In the genomic region with DNA sequence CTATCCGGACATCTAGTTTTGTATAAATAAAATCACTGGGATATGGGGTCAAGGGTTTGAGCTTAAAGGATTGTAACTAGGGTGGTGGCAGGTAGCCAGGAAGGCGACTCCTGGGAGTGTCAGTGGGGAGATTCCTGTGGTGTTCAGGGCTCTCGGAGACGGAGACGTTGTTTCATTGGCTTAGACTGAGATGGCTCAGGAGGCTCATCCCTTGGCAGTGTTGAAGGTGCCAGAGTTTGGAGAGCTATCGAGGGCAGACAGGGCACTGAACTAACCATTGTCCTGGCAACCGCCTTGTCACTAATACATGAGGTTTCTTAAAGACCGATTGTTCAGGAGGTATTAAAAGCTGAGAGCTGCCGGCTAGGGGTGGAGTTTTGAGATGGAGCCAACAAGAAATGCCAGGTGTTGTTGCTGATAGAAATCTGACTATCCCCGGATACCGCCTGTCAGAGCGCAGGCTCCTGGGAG, we compare ENCODE assay signal across 11 mouse cellular contexts.
DNase-seq lines count a peak whose midpoint lies in the region; ATAC-seq and TF ChIP-seq lines count a peak whose summit lies in the region.
"Had no signal": no experiment of that assay in that cellular context is flagged by ENCODE, and none has a peak within 500 bp of the region (broad histone marks: within the 10 kb centered on the region; RNA-seq: fewer than 3 reads in every experiment).

No protein-coding gene starts in this region.

- no peaks in the 10 kb centered on the region for H3K36me3 ChIP-seq in heart, embryonic 12.5 days
- H3K36me3 ChIP-seq in lung, postnatal 0 days (ENCODE audit: insufficient read depth, low read length): no peaks in the 10 kb centered on the region
- H3K36me3 ChIP-seq in forebrain, embryonic 15.5 days: no peaks in the 10 kb centered on the region
- H3K36me3 ChIP-seq: heart, embryonic 15.5 days; lung, embryonic 15.5 days had no signal

- H3K27me3 ChIP-seq in heart, embryonic 12.5 days (replicated peaks): no peaks in the 10 kb centered on the region; the same call in 1 of the 2 replicates
- no peaks in the 10 kb centered on the region for H3K27me3 ChIP-seq in lung, postnatal 0 days (replicated peaks; ENCODE audit: insufficient read depth, low read length)
- no peaks in the 10 kb centered on the region for H3K27me3 ChIP-seq in forebrain, embryonic 15.5 days
- H3K27me3 ChIP-seq: heart, embryonic 15.5 days; lung, embryonic 15.5 days had no signal

- H3K4me1 ChIP-seq in heart, embryonic 12.5 days (replicated peaks): peaks cover 44% of the 10 kb centered on the region
- H3K4me1 ChIP-seq in lung, postnatal 0 days (ENCODE audit: insufficient read depth, low read depth, low read length): peaks cover 10% of the 10 kb centered on the region; the same call in 1 of the 2 replicates
- peaks cover 8% of the 10 kb centered on the region; the same call in 1 of the 2 replicates for H3K4me1 ChIP-seq in forebrain, embryonic 15.5 days

- no peak for TF ChIP-seq CTCF in lung, postnatal 0 days (IDR thresholded peaks at IDR 0.05)

- WGBS in heart, embryonic 12.5 days: 73% methylated on average over 12 of the region's 12 CpGs
- 25% methylated on average over 12 of the region's 12 CpGs for WGBS in lung, postnatal 0 days
- WGBS in forebrain, embryonic 15.5 days: 46% methylated on average over 12 of the region's 12 CpGs

- no peak overlapping the region for H3K27ac ChIP-seq in heart, embryonic 12.5 days (ENCODE audit: poor library complexity, severe bottlenecking)
- no peak overlapping the region for H3K27ac ChIP-seq in lung, postnatal 0 days (ENCODE audit: low read length)
- H3K27ac ChIP-seq in forebrain, embryonic 15.5 days (replicated peaks): no peak overlapping the region
- H3K27ac ChIP-seq: heart, embryonic 15.5 days; left cerebral cortex, adult 2 months; lung, embryonic 15.5 days had no signal

- no peak overlapping the region for H3K4me3 ChIP-seq in heart, embryonic 12.5 days
- no peak overlapping the region for H3K4me3 ChIP-seq in lung, postnatal 0 days (ENCODE audit: low read depth, low read length)
- no peak overlapping the region for H3K4me3 ChIP-seq in forebrain, embryonic 15.5 days
- H3K4me3 ChIP-seq: heart, embryonic 15.5 days; left cerebral cortex, adult 2 months; lung, embryonic 15.5 days had no signal

- ATAC-seq in heart, embryonic 12.5 days (ENCODE audit: insufficient number of reproducible peaks, low FRiP score): no peak
- peak; percentile 13 for ATAC-seq in lung, postnatal 0 days
- ATAC-seq in forebrain, embryonic 15.5 days (replicated peaks): no peak

- no peak for TF ChIP-seq EP300 in lung, postnatal 0 days (IDR thresholded peaks at IDR 0.05)

- DNase-seq in heart, adult 8-10 months (ENCODE audit: low spot score): peak; percentile 32
- peak; percentile 54 for DNase-seq in Muller cell, postnatal 12 days (ENCODE audit: inconsistent ontology term)
- DNase-seq in fat pad, adult 2 months (ENCODE audit: extremely low read depth, low read depth, low spot score): peak; percentile 94
- peak; percentile 76 for DNase-seq in lung, postnatal 0 days (ENCODE audit: low spot score)
- no peak for DNase-seq in layer of hippocampus, postnatal 36 days
- DNase-seq: thymus, postnatal 36 days had no signal

- no peak overlapping the region for H3K9ac ChIP-seq in heart, embryonic 12.5 days
- H3K9ac ChIP-seq in lung, postnatal 0 days (replicated peaks; ENCODE audit: low read depth): no peak overlapping the region
- no peak overlapping the region for H3K9ac ChIP-seq in forebrain, embryonic 15.5 days (replicated peaks)
- H3K9ac ChIP-seq: heart, embryonic 15.5 days; lung, embryonic 15.5 days had no signal

- H3K4me2 ChIP-seq in heart, embryonic 12.5 days: no peak overlapping the region
- no peak overlapping the region for H3K4me2 ChIP-seq in lung, postnatal 0 days (replicated peaks; ENCODE audit: low read depth, low read length)
- H3K4me2 ChIP-seq in forebrain, embryonic 15.5 days (replicated peaks): no peak overlapping the region
- H3K4me2 ChIP-seq: heart, embryonic 15.5 days; lung, embryonic 15.5 days had no signal

- H3K9me3 ChIP-seq in heart, embryonic 12.5 days (replicated peaks): no peaks in the 10 kb centered on the region
- no peaks in the 10 kb centered on the region for H3K9me3 ChIP-seq in lung, postnatal 0 days (ENCODE audit: low read length)
- H3K9me3 ChIP-seq in forebrain, embryonic 15.5 days: no peaks in the 10 kb centered on the region
- H3K9me3 ChIP-seq: heart, embryonic 15.5 days; lung, embryonic 15.5 days had no signal

Comparison
In these comparisons a context has a peak if more than half of its experiments do, and no peak if none do; other contexts are left out.
1. DNase-seq: peak in heart, adult 8-10 months (single experiment), Muller cell, postnatal 12 days (single experiment), fat pad, adult 2 months (single experiment) and lung, postnatal 0 days (single experiment); none in layer of hippocampus, postnatal 36 days (0 of 2).